Mouse (Mus musculus) embryonic facial prominence, embryonic 14.5 days (tissue): ENCODE data around the gene Saa3. TPM values are rescaled to one million over a fixed set of nuclear protein-coding genes. Genes with fewer than 3 reads are reported as not detected.
"Not testable (repeated sequence)": the region's sequence is repeated elsewhere in the genome, so short reads cannot be mapped to it uniquely, and the experiment has no call there.

Source experiments
- ATAC-seq: fragments of 200-750 bp; cut with Nextera tagmentation; 2 replicates; pipeline ENCODE4 v1.8.0; 2017; ENCODE audit warnings: low read depth, moderate number of reproducible peaks, moderate TSS enrichment
- DNase-seq: peaks from one replicate; pipeline ENCODE4 v3.0.0-alpha.2; 2015; ENCODE audit warnings: low spot score
- H3K27ac ChIP-seq: fragments of 300-500 bp; sonication (generic); replicated peaks from 2 replicates; pipeline ENCODE4 v1.5.1; 2014; ENCODE audit warnings: low read depth, mild to moderate bottlenecking, low read length, moderate library complexity
- H3K27me3 ChIP-seq: fragments of 300-500 bp; sonication (generic); replicated peaks from 2 replicates; pipeline ENCODE4 v1.6.1; 2014; ENCODE audit warnings: low read length; ENCODE audit not compliant: control insufficient read depth, insufficient read depth
- H3K36me3 ChIP-seq: fragments of 300-500 bp; sonication (generic); 2 replicates; pipeline ENCODE4 v1.6.1; 2014; ENCODE audit warnings: low read length, mixed read lengths; ENCODE audit not compliant: control insufficient read depth, insufficient read depth
- H3K4me1 ChIP-seq: fragments of 300-500 bp; sonication (generic); 2 replicates; pipeline ENCODE4 v1.6.1; 2014; ENCODE audit warnings: antibody characterized with exemption, low read length; ENCODE audit not compliant: control insufficient read depth, insufficient read depth
- H3K4me2 ChIP-seq: fragments of 300-500 bp; sonication (generic); 2 replicates; pipeline ENCODE4 v1.6.1; 2014; ENCODE audit warnings: low read depth, mild to moderate bottlenecking, low read length, moderate library complexity, mixed read lengths
- H3K4me3 ChIP-seq: fragments of 300-500 bp; sonication (generic); 2 replicates; pipeline ENCODE4 v1.5.1; 2014; ENCODE audit warnings: low read depth, mild to moderate bottlenecking, low read length
- H3K9ac ChIP-seq: fragments of 300-500 bp; sonication (generic); 2 replicates; pipeline ENCODE4 v1.6.1; 2014; ENCODE audit warnings: low read depth, mild to moderate bottlenecking, low read length, moderate library complexity, mixed read lengths
- H3K9me3 ChIP-seq: fragments of 300-500 bp; sonication (generic); 2 replicates; pipeline ENCODE4 v1.6.1; 2016; ENCODE audit warnings: low read length; ENCODE audit not compliant: control insufficient read depth
- WGBS: fragments of 180-500 bp; shearing (Covaris S2); extraction: QIAGEN DNeasy Blood & Tissue Kit; methylation state at CpG from one replicate; pipeline ENCODE4 v1.1.7; 2014; 5-methylcytosine and 5-hydroxymethylcytosine counted together
- polyA plus RNA-seq: library from polyadenylated mRNA; unstranded; fragments of >200 nt; fragmentation: Nextera tagmentation; extraction: Ambion mirVana; gene quantifications from 2 replicates; pipeline ENCODE4 v1.2.1, GENCODE M21; 2014

Gene Saa3
- polyA plus RNA-seq, 1 experiment from 2014 or later = 0.61 TPM

DNA sequence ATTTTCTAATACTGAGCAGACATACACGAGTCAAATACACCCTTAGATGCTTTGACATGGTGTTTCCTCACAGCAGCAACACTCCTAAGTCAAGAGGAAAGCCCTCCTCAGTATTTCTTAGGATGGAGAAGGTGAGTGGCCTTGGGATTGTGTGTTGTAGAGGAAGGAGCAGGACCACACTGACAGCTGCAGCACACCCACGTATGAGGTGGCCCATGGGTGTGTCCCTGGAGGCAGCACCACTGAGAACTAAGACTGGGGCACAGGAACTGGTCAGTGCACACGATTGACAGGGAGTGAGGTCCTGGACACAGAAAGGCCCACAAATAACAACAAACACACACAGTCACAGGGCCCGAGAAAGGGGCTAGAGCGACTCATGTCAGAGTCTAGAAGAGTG, 24.5 kb upstream of the Saa3 start:
- not testable (repeated sequence) for H3K9ac ChIP-seq, H3K4me1 ChIP-seq, H3K9me3 ChIP-seq, ATAC-seq, DNase-seq, H3K27me3 ChIP-seq, H3K4me2 ChIP-seq, H3K27ac ChIP-seq, H3K4me3 ChIP-seq, H3K36me3 ChIP-seq
- 80% methylated on average over 5 of the region's 5 CpGs for WGBS

DNA sequence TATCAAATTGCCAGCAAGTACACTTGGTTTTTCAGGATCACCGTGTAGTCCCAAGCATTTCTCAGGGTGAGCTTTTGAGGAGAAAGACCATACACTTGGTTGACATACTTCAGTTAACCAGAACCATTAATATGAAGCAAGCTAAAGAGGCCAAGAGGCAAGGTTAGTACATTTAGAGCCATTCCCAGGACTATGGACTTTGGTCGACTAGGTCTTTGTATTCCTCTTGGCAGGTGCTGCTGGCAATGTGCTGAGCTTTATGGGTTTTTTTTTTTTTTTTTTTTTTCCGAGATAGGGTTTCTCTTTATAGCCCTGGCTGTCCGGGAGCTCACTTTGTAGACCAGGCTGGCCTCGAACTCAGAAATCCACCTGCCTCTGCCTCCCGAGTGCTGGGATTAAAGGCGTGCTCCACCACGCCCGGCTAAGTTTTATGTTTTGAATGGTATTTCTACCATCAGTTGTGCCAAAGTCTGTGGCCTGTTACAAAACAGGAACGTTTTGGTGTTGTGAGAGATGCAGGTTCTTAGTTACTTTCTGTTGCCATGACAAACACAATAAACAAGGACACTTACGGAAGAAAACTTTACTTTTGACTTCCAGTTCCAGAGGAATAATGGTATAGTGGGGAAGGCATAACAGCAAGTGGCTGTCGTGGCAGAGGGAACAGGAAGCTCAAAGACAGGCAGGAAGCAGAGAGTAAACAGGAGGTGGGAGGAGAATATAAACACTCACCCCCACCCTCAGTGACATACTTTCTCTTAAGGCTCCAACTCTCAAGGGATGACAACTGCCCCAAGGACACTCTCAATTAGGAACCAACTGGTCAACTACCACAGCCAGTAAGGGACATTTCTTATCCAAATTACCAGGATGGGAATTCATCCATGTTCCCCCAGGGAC, 23.3 kb upstream of the Saa3 start:
- 82% methylated on average over 12 of the region's 12 CpGs for WGBS
- DNase-seq (no peak), ATAC-seq (no peak)
- no peaks in the 10 kb centered on the region for H3K4me1 ChIP-seq
- no peak overlapping the region for H3K4me2 ChIP-seq
- no peak overlapping the region for H3K4me3 ChIP-seq
- H3K9ac ChIP-seq = no peak overlapping the region
- H3K27ac ChIP-seq = no peak overlapping the region
- no peaks in the 10 kb centered on the region for H3K9me3 ChIP-seq
- no peaks in the 10 kb centered on the region for H3K27me3 ChIP-seq
- no peaks in the 10 kb centered on the region for H3K36me3 ChIP-seq

DNA sequence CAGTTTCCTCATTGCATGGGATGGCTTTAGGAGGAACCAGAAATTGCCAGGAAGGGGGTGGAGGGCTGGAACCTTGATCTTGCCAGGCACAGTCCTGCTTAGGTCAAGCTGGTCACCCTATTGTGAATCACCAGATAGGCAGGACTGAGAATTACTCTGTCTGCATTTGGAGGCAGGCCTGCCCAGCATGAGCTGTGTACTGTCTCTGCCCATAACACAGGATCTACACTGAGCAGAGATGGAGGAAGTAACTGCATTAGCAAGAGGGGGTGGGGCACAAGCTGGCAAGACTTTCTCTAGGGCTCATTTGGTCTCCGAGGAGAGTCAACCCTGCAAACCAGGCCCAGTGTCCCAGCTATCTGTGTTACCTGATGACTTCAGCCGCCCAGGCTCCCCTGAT, 19.5 kb upstream of the Saa3 start:
- ATAC-seq (no peak), DNase-seq (no peak)
- Histone ChIP-seq H3K27ac (no peak overlapping the region), H3K9ac (no peak overlapping the region), H3K4me3 (no peak overlapping the region), H3K4me2 (no peak overlapping the region), H3K4me1 (no peaks in the 10 kb centered on the region), H3K9me3 (no peaks in the 10 kb centered on the region), H3K27me3 (no peaks in the 10 kb centered on the region), H3K36me3 (no peaks in the 10 kb centered on the region)
- 76% methylated on average over 2 of the region's 2 CpGs for WGBS

DNA sequence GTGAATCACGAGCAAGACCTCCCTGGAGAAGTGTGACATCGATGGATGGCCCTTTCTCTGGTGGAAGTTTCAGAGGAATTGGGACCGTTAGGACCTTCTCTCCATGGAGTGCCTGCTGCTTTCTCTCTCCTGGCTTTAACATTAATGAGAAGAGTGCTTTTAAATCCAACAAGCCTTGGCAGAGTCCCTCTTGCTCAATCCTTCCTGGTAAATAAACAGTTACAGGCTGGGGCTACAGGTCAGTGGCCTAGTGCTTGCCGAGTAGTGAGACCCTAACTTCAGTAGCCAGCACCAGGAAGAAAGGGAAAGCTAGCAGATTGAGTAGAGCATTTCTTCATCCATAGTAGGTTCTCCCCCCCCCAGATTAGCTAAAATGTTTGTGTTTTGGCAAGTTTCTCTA, 17.0 kb upstream of the Saa3 start, which contains the start of gene Saa4:
Gene Saa4, minus strand, starts transcription at position 146 of the 400 bp plus-strand sequence.
- Histone ChIP-seq H3K27ac (no peak within 1 kb of the TSS), H3K36me3 (no peaks in the 10 kb centered on the region), H3K4me2 (no peak within 1 kb of the TSS), H3K9ac (no peak within 1 kb of the TSS), H3K27me3 (no peaks in the 10 kb centered on the region), H3K4me1 (no peaks in the 10 kb centered on the region), H3K9me3 (no peaks in the 10 kb centered on the region), H3K4me3 (no peak within 1 kb of the TSS)
- DNase-seq (no peak), ATAC-seq (no peak)
- 80% methylated on average over 4 of the region's 4 CpGs for WGBS

DNA sequence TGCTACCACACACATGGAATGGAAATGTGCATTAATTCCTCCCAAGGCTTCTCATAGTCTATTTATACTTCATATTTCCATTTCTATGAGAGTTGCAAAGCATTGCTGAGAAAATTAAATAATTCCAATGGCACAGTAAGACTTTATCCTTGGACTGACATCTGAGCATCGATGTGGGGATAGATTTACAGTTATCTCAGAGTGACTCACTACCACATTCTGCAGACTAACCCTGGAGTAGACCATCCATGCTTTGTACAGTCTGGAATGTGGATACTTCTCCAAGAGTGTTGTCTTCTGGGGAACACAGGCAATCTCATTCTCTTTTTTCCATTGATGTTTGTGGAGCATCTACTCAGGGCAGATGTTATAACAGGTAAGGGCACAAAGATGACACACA, 12.1 kb upstream of the Saa3 start:
- no peaks in the 10 kb centered on the region for H3K27me3 ChIP-seq
- no peak overlapping the region for H3K27ac ChIP-seq
- H3K9ac ChIP-seq = no peak overlapping the region
- no peak for DNase-seq
- H3K4me1 ChIP-seq = no peaks in the 10 kb centered on the region
- no peak for ATAC-seq
- H3K36me3 ChIP-seq = no peaks in the 10 kb centered on the region
- no peak overlapping the region for H3K4me3 ChIP-seq
- H3K9me3 ChIP-seq = no peaks in the 10 kb centered on the region
- H3K4me2 ChIP-seq = no peak overlapping the region
- WGBS = 74% methylated on average over 1 of the region's 1 CpGs

DNA sequence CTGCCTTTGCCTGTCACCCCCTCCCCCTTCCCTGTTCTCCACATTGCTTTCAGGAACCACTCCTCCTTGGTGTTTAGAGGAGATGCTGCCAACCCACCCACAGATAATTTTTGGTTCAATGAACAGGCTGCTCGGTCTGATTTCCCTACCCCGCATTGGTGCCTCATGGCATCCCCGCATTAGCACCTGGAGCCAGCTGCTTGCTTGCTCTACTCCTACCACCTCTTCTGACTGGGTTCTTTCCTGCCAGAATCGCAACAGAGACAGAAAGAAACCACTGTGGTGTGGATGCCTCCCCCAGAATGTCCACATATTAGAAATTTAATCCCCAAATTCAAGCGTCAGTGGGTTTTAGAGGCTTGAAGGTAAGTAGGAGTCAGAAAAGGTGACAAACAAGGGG, 8.9 kb upstream of the Saa3 start:
- H3K36me3 ChIP-seq = no peaks in the 10 kb centered on the region
- no peak overlapping the region for H3K9ac ChIP-seq
- H3K4me3 ChIP-seq = no peak overlapping the region
- H3K9me3 ChIP-seq = no peaks in the 10 kb centered on the region
- H3K4me2 ChIP-seq = no peak overlapping the region
- DNase-seq (no peak), ATAC-seq (no peak)
- no peak overlapping the region for H3K27ac ChIP-seq
- no peaks in the 10 kb centered on the region for H3K4me1 ChIP-seq
- 73% methylated on average over 5 of the region's 5 CpGs for WGBS
- H3K27me3 ChIP-seq = no peaks in the 10 kb centered on the region

DNA sequence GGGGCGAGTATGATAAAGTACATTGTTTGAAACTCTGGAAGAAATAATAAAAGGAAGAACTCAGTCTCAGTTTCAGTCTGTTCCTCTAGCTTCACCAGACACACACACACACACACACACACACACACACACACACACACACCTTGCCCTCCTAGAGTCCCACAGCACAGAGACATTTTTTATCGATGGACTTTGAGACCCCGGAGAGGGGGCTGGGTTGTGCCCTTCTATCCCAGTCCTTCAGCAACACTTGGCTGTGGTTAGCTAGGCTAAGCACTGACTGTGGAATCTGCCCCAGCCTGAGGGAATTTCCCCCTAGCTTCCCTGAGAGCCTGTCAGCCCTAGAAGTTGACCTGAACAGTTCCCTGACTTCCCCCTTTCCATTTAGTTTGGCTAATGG, 8.3 kb upstream of the Saa3 start:
- Histone ChIP-seq H3K9ac (no peak overlapping the region), H3K36me3 (no peaks in the 10 kb centered on the region), H3K27me3 (no peaks in the 10 kb centered on the region), H3K27ac (no peak overlapping the region), H3K4me1 (no peaks in the 10 kb centered on the region), H3K4me3 (no peak overlapping the region), H3K9me3 (no peaks in the 10 kb centered on the region), H3K4me2 (no peak overlapping the region)
- no peak for DNase-seq
- no peak for ATAC-seq
- 82% methylated on average over 3 of the region's 3 CpGs for WGBS

DNA sequence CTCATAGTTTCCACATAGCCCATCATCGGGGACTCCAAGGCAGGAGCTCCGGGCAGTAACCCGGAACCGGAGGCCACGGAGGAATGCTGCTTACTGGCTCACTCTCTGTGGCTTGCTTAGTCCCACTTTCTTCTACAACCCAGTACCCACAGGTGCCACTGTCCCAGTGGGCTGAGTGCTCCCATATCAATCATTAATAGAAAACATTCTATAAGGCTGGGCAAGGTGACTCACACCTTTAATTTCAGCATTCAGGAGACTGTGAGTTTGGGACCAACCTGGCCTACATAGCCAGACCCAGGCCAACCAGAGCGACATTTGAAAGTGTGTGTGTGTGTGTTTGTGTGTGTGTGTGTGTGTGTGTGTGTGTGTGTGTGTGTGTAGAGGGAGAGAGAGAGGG, 7.9 kb upstream of the Saa3 start:
- DNase-seq (no peak), ATAC-seq (no peak)
- WGBS = 93% methylated on average over 6 of the region's 6 CpGs
- Histone ChIP-seq H3K9ac (no peak overlapping the region), H3K27me3 (no peaks in the 10 kb centered on the region), H3K36me3 (no peaks in the 10 kb centered on the region), H3K4me1 (no peaks in the 10 kb centered on the region), H3K4me3 (no peak overlapping the region), H3K4me2 (no peak overlapping the region), H3K27ac (no peak overlapping the region), H3K9me3 (no peaks in the 10 kb centered on the region)

DNA sequence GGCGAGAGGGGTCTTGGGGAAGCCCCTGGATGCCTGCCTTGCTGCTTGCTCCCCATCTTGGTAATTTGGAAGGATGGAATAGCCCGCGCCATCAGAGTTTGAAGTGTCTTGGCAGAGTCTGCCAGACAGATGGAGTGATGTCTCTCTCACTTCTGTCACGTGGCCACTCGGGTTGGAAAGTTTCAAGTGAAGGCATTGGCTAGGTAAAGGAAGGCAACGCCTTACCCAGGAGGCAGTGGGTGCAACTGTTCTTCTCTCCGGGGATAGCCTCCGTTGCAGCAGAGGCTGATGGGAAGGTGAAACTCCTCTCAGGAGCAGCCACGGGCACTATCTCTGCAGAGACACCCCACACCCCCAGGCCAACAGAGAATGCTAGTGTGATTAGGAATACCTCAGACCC, 5.0 kb upstream of the Saa3 start:
- 82% methylated on average over 9 of the region's 9 CpGs for WGBS
- ATAC-seq = no peak

More for the DNA sequence above, 5.0 kb upstream of the Saa3 start:
- Histone ChIP-seq H3K9ac (no peak overlapping the region), H3K36me3 (no peaks in the 10 kb centered on the region), H3K4me2 (no peak overlapping the region), H3K4me3 (no peak overlapping the region), H3K27me3 (no peaks in the 10 kb centered on the region), H3K27ac (no peak overlapping the region), H3K9me3 (no peaks in the 10 kb centered on the region), H3K4me1 (no peaks in the 10 kb centered on the region)
- no peak for DNase-seq
